Mouse (Mus musculus): ENCODE measurements around the gene Hmgxb4. TPM values are rescaled to one million over a fixed set of nuclear protein-coding genes. Genes with fewer than 3 reads are reported as not detected.

Gene Hmgxb4
- total RNA-seq, 2 experiments from 2014 or later, result 63.2 to 65.7 TPM

- no peak for ATAC-seq (replicated peaks; ENCODE audit: low FRiP score, low TSS enrichment, poor library complexity, severe bottlenecking)
Measured at GRCm38 (mm10) chr8:75013964-75014363, 20.8 kb downstream of the Hmgxb4 start.

- peak; percentile 97 for ATAC-seq (replicated peaks; ENCODE audit: low FRiP score, low TSS enrichment, poor library complexity, severe bottlenecking)
Measured at GRCm38 (mm10) chr8:75015981-75016380, 22.8 kb downstream of the Hmgxb4 start.

- no peak for ATAC-seq (replicated peaks; ENCODE audit: low FRiP score, low TSS enrichment, poor library complexity, severe bottlenecking)
Measured at GRCm38 (mm10) chr8:75016422-75016821, 23.3 kb downstream of the Hmgxb4 start.

GRCm38 (mm10) chr8:75018274-75018972 is 25.3 kb downstream of the Hmgxb4 start:
- ATAC-seq (replicated peaks; ENCODE audit: low FRiP score, low TSS enrichment, poor library complexity, severe bottlenecking), result no peak

GRCm38 (mm10) chr8:75023660-75024316 is 30.6 kb downstream of the Hmgxb4 start:
- 0 out of 2 replicates have a peak, but pooled peaks have one; percentile 37 for ATAC-seq (replicated peaks; ENCODE audit: low FRiP score, low TSS enrichment, poor library complexity, severe bottlenecking)

- no peak for ATAC-seq (replicated peaks; ENCODE audit: low FRiP score, low TSS enrichment, poor library complexity, severe bottlenecking)
Measured at GRCm38 (mm10) chr8:75025809-75026208, 32.7 kb downstream of the Hmgxb4 start.

- no peak for ATAC-seq (replicated peaks; ENCODE audit: low FRiP score, low TSS enrichment, poor library complexity, severe bottlenecking)
Measured at GRCm38 (mm10) chr8:75030453-75031024, 37.4 kb downstream of the Hmgxb4 start.

- ATAC-seq (replicated peaks; ENCODE audit: low FRiP score, low TSS enrichment, poor library complexity, severe bottlenecking), result peak; percentile 5; the same call in 1 of the 2 replicates
Measured at GRCm38 (mm10) chr8:75032961-75033360, 39.8 kb downstream of the Hmgxb4 start.

GRCm38 (mm10) chr8:75033511-75034243 is 40.5 kb downstream of the Hmgxb4 start, which contains the start of gene Tom1:
Tom1 (plus strand) TSS chr8:75033705.
- ATAC-seq (replicated peaks; ENCODE audit: low FRiP score, low TSS enrichment, poor library complexity, severe bottlenecking), result peak; percentile 95

- no peak for ATAC-seq (replicated peaks; ENCODE audit: low FRiP score, low TSS enrichment, poor library complexity, severe bottlenecking)
Measured at GRCm38 (mm10) chr8:75034285-75034684, 41.1 kb downstream of the Hmgxb4 start.

- ATAC-seq (replicated peaks; ENCODE audit: low FRiP score, low TSS enrichment, poor library complexity, severe bottlenecking), result no peak
Measured at GRCm38 (mm10) chr8:75035640-75036039, 42.5 kb downstream of the Hmgxb4 start.

GRCm38 (mm10) chr8:75038497-75038896 is 45.3 kb downstream of the Hmgxb4 start:
- ATAC-seq (replicated peaks; ENCODE audit: low FRiP score, low TSS enrichment, poor library complexity, severe bottlenecking), result no peak

GRCm38 (mm10) chr8:75039754-75040153 is 46.6 kb downstream of the Hmgxb4 start:
- ATAC-seq (replicated peaks; ENCODE audit: low FRiP score, low TSS enrichment, poor library complexity, severe bottlenecking), result no peak

- ATAC-seq (replicated peaks; ENCODE audit: low FRiP score, low TSS enrichment, poor library complexity, severe bottlenecking), result no peak
Measured at GRCm38 (mm10) chr8:75042171-75042570, 49.0 kb downstream of the Hmgxb4 start.

- ATAC-seq (replicated peaks; ENCODE audit: low FRiP score, low TSS enrichment, poor library complexity, severe bottlenecking), result no peak
Measured at GRCm38 (mm10) chr8:75042974-75043373, 49.8 kb downstream of the Hmgxb4 start.

GRCm38 (mm10) chr8:75046303-75046702 is 53.1 kb downstream of the Hmgxb4 start:
- no peak for ATAC-seq (replicated peaks; ENCODE audit: low FRiP score, low TSS enrichment, poor library complexity, severe bottlenecking)

GRCm38 (mm10) chr8:75047784-75048183 is 54.6 kb downstream of the Hmgxb4 start:
- ATAC-seq (replicated peaks; ENCODE audit: low FRiP score, low TSS enrichment, poor library complexity, severe bottlenecking), result no peak

GRCm38 (mm10) chr8:75053342-75053741 is 60.2 kb downstream of the Hmgxb4 start:
- ATAC-seq (replicated peaks; ENCODE audit: low FRiP score, low TSS enrichment, poor library complexity, severe bottlenecking), result no peak

- no peak for ATAC-seq (replicated peaks; ENCODE audit: low FRiP score, low TSS enrichment, poor library complexity, severe bottlenecking)
Measured at GRCm38 (mm10) chr8:75055673-75056072, 62.5 kb downstream of the Hmgxb4 start.

- ATAC-seq (replicated peaks; ENCODE audit: low FRiP score, low TSS enrichment, poor library complexity, severe bottlenecking), result no peak
Measured at GRCm38 (mm10) chr8:75060022-75060421, 66.9 kb downstream of the Hmgxb4 start.

All from megakaryocyte-erythroid progenitor cell, adult 5-6 weeks (primary cell).